Mouse (Mus musculus) mammary gland, adult 2 months (tissue): ENCODE results near the gene Cnfn. TPM values are rescaled to one million over a fixed set of nuclear protein-coding genes. Genes with fewer than 3 reads are reported as not detected.

Experiments used
- polyA plus RNA-seq: library from polyadenylated mRNA; depleted of rRNA; stranded (reverse); fragments of >200 nt; gene quantifications from 2 replicates; pipeline ENCODE4 v1.2.3, GENCODE M21; 2012; ENCODE audit warnings: low replicate concordance; rRNA removed

Cnfn gene
- 1.6 and 9.7 TPM in 2 replicates for polyA plus RNA-seq

GRCm38 (mm10) chr7:25369058-25369749, at the start of gene Cnfn:
Gene Cnfn, minus strand, starts transcription at chr7:25369724.

GRCm38 (mm10) chr7:25412833-25413441, 43.4 kb upstream of the Cnfn start, which contains the start of gene Cxcl17:
Gene Cxcl17, minus strand, starts transcription at chr7:25412886.

GRCm38 (mm10) chr7:25398610-25399009, 29.1 kb upstream of the Cnfn start, which contains the start of gene Lipe:
Gene Lipe, minus strand, starts transcription at chr7:25398710.

Other genes with a start within 250 kb of the Cnfn start
- gene Pou2f2, start 190.0 kb downstream of the Cnfn start, polyA plus RNA-seq = 9.9 and 39.4 TPM in 2 replicates
- 35.6 and 56.0 TPM in 2 replicates for gene Dedd2, start 149.1 kb downstream of the Cnfn start, polyA plus RNA-seq
- 16.0 and 24.9 TPM in 2 replicates for gene Zfp526, start 148.3 kb downstream of the Cnfn start, polyA plus RNA-seq
- 125 and 143 TPM in 2 replicates for gene Gsk3a, start 131.9 kb downstream of the Cnfn start, polyA plus RNA-seq
- 28.1 and 66.5 TPM in 2 replicates for gene Erf, start 119.0 kb downstream of the Cnfn start, polyA plus RNA-seq
- 74.8 and 156 TPM in 2 replicates for gene Cic, start 102.0 kb downstream of the Cnfn start, polyA plus RNA-seq
- 37.8 and 49.3 TPM in 2 replicates for gene Pafah1b3, start 71.7 kb downstream of the Cnfn start, polyA plus RNA-seq
- 0.11 TPM in 1 of 2 replicates, not detected in the other for gene Prr19, start 68.3 kb downstream of the Cnfn start, polyA plus RNA-seq
- 0.06 and 0.16 TPM in 2 replicates for gene Tmem145, start 63.6 kb downstream of the Cnfn start, polyA plus RNA-seq
- gene Megf8, start 52.6 kb downstream of the Cnfn start, polyA plus RNA-seq = 37.0 and 62.0 TPM in 2 replicates
- gene Lipe, start 29.0 kb upstream of the Cnfn start, polyA plus RNA-seq = 870 and 942 TPM in 2 replicates
- 4.4 and 7.6 TPM in 2 replicates for gene Cxcl17, start 43.2 kb upstream of the Cnfn start, polyA plus RNA-seq
- 13.5 and 19.3 TPM in 2 replicates for gene Ceacam1, start 107.9 kb upstream of the Cnfn start, polyA plus RNA-seq
- 0.27 TPM in 1 of 2 replicates, not detected in the other for gene Ceacam2, start 170.1 kb upstream of the Cnfn start, polyA plus RNA-seq
- gene Erich4, start 246.2 kb upstream of the Cnfn start, polyA plus RNA-seq = not detected in 2 replicates
- 72.7 and 88.8 TPM in 2 replicates for gene Dmac2, start 249.7 kb upstream of the Cnfn start, polyA plus RNA-seq